Mouse (Mus musculus) right cerebral cortex, postnatal 25 days (tissue): ENCODE measurements around the gene Slc39a13.
"Not testable (repeated sequence)": the region's sequence is repeated elsewhere in the genome, so short reads cannot be mapped to it uniquely, and the experiment has no call there.

Experiments used
- DNase-seq: peaks from one replicate; pipeline ENCODE4 v3.0.0; 2022

The Slc39a13 gene

DNA sequence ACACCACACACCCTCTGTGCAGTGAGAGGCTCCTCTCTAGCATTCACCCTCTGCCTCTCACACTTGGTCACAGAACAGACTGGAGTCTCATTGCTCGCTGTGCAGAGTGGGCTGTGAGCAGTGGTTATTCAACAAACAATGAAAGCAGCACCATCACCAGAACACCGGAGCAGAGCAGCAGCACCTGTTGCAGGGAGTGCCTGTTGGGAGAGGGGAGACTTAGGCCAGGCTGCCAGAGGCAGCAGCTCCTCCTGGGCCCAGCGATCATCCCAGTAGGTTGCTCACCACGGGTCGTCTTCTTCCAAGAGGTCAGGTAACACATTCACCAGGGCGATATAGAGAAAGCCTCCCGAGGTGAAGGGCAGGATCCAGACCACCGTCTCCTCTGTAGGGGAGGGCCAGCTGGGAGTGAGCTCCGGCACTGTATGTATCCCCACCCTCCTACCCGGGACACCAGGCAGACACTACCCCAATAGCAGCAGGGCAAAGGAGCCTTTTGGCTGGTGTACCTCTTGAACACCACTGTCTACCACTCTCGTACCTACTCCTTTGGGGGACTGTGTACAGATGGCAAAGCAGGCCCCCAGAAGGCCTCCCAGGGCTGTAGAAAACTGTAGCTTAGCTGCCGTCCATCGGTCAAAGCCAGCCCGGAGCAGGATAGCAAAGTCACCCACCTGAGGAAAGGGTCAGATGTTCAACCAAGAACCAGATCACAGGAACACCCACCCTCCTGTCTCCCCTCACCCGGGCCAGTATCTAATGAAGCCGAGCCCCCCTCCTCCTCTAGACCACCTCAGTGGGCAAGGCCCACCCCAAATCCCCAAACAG is 7.2 kb downstream of the Slc39a13 start:
- DNase-seq = no peak

- no peak for DNase-seq
Observed at GRCm38 (mm10) chr2:91061849-91062481, 8.3 kb downstream of the Slc39a13 start.

DNA sequence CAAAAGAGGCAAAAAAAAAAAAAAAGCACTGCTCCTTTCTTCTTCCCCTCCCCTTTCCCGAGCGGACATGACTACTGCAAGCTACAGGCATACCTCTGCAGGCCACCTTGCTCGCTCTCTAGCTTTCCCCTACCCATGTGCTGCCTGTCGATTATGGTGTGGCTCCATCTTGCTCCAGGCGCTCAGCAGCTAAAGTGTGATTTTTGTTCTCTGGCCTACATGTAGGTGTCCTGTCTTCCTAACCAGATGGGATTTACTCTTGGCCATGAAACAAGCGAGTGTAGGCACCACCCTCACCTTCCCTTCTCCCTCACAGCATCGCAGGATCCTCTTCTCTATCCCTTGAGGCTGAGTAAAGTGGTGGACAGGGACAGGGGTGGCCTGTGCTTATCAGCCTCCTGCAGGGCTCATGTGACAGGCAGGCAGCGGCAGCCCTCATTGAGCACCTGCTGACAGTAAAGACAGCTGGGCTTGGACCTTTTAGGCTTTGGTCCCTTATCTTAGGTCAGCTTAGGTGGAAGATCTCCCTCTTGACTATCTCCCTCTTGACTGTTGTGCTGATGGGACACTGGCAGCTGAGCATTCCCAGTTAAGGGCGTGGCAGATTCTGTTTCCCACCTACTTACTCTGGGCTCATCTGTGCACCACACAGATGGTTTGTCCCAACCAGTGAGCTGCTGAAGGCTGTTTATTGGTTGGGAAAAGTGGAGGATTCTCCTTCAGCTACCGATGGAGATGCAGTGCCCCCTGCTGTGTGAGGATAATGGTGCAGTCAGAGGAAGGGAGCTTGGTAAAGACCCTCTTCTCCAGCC is 9.5 kb downstream of the Slc39a13 start:
- peak; percentile 72 for DNase-seq

- DNase-seq = no peak
Observed at GRCm38 (mm10) chr2:91059376-91059775, 10.8 kb downstream of the Slc39a13 start.

DNA sequence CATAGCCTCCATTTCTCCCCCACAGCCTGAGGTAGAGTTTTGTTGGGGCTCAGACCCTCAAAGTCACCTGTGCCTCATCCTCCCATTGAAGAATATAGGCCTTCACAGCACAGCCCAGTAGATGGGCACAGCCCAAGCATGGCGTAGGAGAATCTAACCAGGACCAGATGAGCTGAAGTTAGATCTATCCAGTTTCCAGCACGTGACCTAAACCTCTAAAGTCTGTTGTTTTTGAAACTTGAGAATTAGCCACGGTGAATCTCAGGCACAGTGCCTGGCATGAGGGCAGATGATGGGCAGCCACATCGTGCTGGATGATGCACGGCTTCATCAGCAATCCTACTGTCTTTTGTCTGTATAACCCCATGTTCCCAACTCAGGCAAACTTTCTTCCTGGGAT is 11.8 kb downstream of the Slc39a13 start:
- no peak for DNase-seq

DNA sequence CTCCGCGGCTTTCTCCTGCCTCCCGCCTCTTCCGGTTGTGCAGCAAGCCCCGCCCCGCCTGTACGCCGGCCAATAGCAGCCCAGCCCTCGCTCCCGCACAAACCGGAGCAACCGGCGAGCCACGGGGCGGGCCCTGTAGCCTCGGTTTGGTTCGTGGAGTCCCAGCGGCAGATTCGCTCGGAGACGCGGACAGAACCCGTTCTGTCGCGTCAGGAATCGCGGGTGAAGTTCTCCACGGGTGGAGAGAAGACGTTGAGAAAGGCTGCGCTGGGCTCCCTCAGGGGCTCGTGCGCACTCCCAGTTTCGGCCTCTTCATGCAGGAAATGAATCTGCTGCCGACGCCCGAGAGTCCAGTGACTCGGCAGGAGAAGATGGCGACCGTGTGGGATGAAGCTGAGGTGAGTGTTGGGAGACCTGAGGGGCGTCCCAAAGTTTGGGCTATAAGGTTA is 16.3 kb downstream of the Slc39a13 start, which contains the start of gene Psmc3:
TSS of gene Psmc3 (plus strand) at position 76 of the 449 bp plus-strand sequence.
- peak; percentile 97 for DNase-seq

GRCm38 (mm10) chr2:91053181-91053933 is 16.9 kb downstream of the Slc39a13 start:
- DNase-seq = no peak

DNA sequence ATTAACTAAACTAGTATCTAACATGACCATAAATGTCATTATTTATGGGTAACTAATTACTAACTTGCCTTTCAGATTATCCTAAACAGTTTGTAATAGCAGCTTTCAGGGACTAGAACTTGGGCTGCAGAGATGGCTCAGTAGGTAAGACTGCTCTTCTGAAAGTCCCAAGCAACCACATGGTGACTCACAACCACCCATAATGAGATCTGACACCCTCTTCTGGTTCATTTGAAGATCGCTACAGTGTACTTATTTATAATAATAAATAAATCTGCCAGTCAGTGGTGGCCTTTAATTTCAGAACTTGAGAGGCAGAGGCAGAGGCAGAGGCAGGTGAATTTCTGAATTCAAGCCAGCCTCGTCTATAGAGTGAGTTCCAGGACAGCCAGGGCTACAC is 17.5 kb downstream of the Slc39a13 start:
- DNase-seq = no peak

GRCm38 (mm10) chr2:91051917-91052316 is 18.3 kb downstream of the Slc39a13 start:
- no peak for DNase-seq

DNA sequence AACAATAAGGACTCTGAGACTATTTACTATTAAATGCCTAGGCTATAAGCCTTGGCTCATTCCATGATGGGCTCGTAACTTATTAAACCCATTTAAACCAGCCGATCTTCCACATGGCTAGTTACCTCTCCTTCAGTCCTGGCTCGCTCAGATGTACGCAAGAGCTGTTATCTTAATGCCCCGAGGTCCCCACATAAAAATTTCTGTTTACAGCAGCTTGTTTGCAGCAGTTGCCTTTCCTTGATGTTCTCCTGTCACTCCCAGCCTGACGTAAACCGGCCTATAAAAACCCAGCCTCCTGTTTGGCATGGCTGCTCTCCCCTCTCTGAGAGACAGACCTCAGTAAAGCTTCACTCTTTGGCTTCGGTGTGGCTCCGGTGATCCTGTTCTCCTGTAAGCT is 22.9 kb downstream of the Slc39a13 start:
- no peak for DNase-seq

GRCm38 (mm10) chr2:91045805-91046204 is 24.4 kb downstream of the Slc39a13 start:
- DNase-seq = not testable (repeated sequence)

- no peak for DNase-seq
Observed at GRCm38 (mm10) chr2:91044727-91045126, 25.5 kb downstream of the Slc39a13 start.

DNA sequence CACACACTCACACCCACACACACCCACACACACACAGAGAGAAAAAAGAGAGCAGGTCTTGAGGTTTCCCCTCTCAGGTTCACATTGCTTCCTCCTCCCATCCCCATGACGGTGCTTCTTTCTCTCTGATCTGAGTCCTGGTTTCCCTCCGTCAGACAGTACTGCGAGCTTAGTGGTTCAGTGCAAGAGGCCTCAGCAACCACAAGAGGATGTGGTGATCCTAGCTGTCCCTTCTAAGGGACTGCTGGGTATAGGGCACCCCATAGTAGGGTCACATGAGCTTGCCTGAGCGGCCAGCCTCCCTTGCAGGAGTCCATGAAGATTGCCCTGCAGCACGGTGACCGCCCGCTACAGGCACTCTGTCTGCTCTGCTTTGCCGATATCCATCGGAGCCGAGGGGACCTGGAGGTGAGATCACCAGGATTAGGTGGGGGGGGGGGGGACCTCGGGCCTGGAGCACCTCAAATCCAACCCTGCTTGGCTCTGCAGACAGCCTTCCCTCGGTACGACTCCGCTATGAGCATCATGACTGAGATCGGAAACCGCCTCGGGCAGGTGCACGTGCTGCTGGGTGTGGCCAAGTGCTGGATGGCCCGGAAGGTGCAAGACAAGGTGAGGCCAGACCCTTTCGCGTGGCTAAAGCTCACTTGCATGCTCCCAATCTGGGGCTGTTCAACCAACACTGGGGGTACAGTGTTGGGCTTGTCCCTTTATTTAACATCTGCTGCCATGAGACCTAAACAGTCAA is 27.4 kb downstream of the Slc39a13 start:
- DNase-seq = no peak

GRCm38 (mm10) chr2:91041786-91042185 is 28.4 kb downstream of the Slc39a13 start:
- no peak for DNase-seq

DNA sequence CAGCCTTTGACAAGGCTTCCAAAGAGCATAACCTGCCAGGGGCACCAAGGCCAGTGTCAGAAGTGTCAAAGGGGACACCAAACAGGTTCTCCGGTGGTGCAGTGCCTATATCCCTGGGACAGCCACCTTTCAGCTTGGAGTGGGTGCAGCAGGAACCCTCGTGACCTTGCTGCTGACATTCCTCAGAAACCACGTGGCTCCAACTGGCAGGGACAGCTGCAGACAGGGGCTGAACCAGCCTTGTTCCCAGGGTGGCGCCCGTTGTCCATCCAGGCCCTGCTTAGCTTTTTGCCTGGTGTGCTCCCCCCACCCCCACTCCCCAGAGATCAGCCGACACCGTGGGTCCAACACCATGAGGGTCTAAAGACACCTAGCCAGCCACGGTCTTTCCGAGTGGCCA is 34.8 kb downstream of the Slc39a13 start, which contains the start of gene Rapsn:
TSS of gene Rapsn (plus strand) at position 236 of the 400 bp plus-strand sequence.
- no peak for DNase-seq

- no peak for DNase-seq
Observed at GRCm38 (mm10) chr2:91033000-91033399, 37.2 kb downstream of the Slc39a13 start.

GRCm38 (mm10) chr2:91031216-91031615 is 39.0 kb downstream of the Slc39a13 start:
- DNase-seq = no peak

DNA sequence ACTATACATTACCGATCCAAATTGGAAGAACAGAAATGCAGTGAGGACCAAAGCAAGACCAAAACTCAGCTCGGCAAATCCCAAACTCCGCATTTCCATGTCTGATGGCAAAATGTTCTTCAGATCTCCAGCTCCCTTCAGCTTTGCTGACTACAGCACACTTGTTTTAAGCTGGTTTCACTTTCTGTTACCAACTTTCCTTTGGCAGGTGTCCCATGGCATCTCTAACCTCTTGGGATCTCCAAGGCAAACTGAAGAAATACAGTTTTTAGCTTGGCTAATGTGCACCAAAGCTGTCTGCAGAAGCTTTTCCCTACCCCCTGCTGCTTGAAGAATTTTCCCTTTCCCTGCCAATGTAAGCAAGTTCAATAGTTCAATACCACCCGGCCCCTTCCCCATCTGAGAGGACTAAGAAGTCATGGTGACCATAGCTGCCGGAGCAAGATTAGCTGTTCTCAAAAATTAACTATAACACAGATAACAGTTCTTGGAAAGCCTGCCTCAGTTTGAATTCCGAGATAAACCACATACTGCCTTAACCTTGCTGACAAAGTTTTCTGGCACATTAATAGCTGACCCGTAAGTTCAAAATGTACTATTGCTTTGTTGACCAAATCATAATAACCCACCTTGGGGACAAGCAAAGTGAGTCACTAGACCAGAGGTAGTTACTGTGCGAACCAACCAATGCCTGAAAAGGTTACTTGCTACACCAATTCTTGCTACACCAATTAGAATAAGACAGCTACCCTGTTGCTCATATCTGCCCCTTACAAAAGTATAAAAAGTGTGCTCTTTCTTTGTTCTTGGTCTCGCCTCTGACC is 42.6 kb downstream of the Slc39a13 start:
- DNase-seq = no peak

DNA sequence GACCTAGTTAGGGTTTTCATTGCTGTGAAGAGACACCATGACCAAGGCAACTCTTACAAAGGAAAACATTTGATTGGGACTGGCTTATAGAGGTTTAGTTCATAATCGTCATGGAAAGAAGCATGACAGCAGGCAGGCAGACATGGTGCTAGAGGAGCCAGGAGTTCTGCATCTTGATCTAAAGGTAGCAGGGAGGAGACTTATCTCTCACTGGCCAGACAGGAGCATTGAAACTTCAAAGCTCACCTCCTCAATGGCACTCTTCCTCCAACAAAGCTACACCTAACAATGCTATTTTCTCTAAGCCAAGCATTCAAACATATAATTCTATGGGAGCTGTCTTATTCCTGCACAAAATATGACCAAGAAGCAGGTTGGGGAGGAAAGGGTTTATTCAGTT is 43.7 kb downstream of the Slc39a13 start:
- no peak for DNase-seq

DNA sequence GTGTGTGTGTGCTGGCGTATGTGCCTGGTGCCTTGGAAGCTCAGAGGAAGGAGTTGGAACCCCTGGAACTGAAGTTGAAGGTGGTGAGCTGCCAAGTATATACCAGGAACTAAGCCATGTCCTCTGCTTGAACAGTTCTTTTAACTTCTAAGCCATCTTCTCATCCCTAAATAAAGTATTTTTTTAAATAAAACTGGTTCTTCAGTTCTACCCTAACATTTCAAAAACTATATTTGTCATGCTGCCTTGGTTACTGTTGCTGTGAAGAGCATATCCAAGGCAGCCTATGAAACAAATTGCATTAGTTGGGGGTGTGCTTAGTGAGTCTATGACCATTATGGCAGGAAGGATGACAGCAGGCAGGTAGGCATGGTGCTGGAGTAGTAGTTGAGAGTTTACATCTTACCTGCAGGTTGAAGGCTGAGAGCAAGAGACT is 45.1 kb downstream of the Slc39a13 start:
- peak; percentile 41 for DNase-seq

- no peak for DNase-seq
Observed at GRCm38 (mm10) chr2:91023956-91024355, 46.3 kb downstream of the Slc39a13 start.
